Mouse (Mus musculus) MEL (cell line): ENCODE data around the gene Cdh16.

ENCODE experiments used
- CTCF ChIP-seq, 3 experiments: IDR thresholded peaks in 2 of 3; conservative IDR thresholded peaks in 1 of 3; 2 replicates each; pipeline ENCODE4 v1.5.1; 2011 to 2012; ENCODE audit warnings: low read length in 3 of 3, low read depth in 2 of 3, mild to moderate bottlenecking in 2 of 3, improper control_type of control experiment in 1 of 3, inconsistent platforms in 1 of 3, mixed read lengths in 1 of 3, moderate library complexity in 1 of 3; ENCODE audit not compliant: control insufficient read depth in 1 of 3, insufficient read depth in 1 of 3, poor library complexity in 1 of 3, severe bottlenecking in 1 of 3
- ETS1 ChIP-seq: IDR thresholded peaks from 2 replicates; pipeline ENCODE4 v1.6.1; 2012; ENCODE audit warnings: low read depth, mild to moderate bottlenecking, inconsistent platforms, low read length, improper control_type of control experiment, moderate library complexity
- HCFC1 ChIP-seq: IDR thresholded peaks from 2 replicates; pipeline ENCODE4 v1.6.1; 2012; ENCODE audit warnings: low read depth, mild to moderate bottlenecking, inconsistent platforms, low read length, improper control_type of control experiment, moderate library complexity
- POLR2A ChIP-seq, 2 experiments: IDR thresholded peaks; 2 replicates each; pipeline ENCODE4 v1.6.1; 2011 to 2012; ENCODE audit warnings: low read length in 2 of 2, mild to moderate bottlenecking in 2 of 2, control low read depth in 1 of 2, improper control_type of control experiment in 1 of 2, low read depth in 1 of 2, moderate library complexity in 1 of 2; ENCODE audit not compliant: control insufficient read depth in 1 of 2, insufficient read depth in 1 of 2, poor library complexity in 1 of 2
- SIN3A ChIP-seq: IDR thresholded peaks from 2 replicates; pipeline ENCODE4 v1.6.1; 2012; ENCODE audit warnings: low read length, improper control_type of control experiment, inconsistent platforms
- ZC3H11A ChIP-seq: IDR thresholded peaks from 2 replicates; pipeline ENCODE4 v1.6.1; 2012; ENCODE audit warnings: low read depth, mild to moderate bottlenecking, inconsistent platforms, low read length, improper control_type of control experiment

- TF ChIP-seq CTCF (IDR thresholded peaks at IDR 0.05 in 2 of 3, conservative IDR thresholded peaks at IDR 0.05 in 1 of 3; ENCODE audit: control insufficient read depth in 1 of 3, insufficient read depth in 1 of 3, low read depth in 2 of 3, low read length in 3 of 3, poor library complexity in 1 of 3, severe bottlenecking in 1 of 3) = no peak
- no peak for TF ChIP-seq HCFC1
- no peak for TF ChIP-seq SIN3A
- no peak for TF ChIP-seq ZC3H11A
- no peak for TF ChIP-seq POLR2A (IDR thresholded peaks at IDR 0.05; ENCODE audit: control insufficient read depth in 1 of 2, insufficient read depth in 1 of 2, low read depth in 1 of 2, low read length in 2 of 2, poor library complexity in 1 of 2)
- no peak for TF ChIP-seq ETS1
Measured at GRCm38 (mm10) chr8:104592566-104592965, 31.6 kb downstream of the Cdh16 start.
